Mouse (Mus musculus): ENCODE data around the gene Rtl3.

Gene Rtl3

GRCm38 (mm10) chrX:106840409-106840808, at the start of gene Rtl3:
Gene Rtl3, minus strand, starts transcription at chrX:106840644.
- ATAC-seq (ENCODE audit: insufficient number of reproducible peaks, low FRiP score, low TSS enrichment), result no peak

- no peak for ATAC-seq (ENCODE audit: insufficient number of reproducible peaks, low FRiP score, low TSS enrichment)
Measured at GRCm38 (mm10) chrX:106872315-106872714, 31.9 kb upstream of the Rtl3 start.

GRCm38 (mm10) chrX:106871894-106872293, 31.4 kb upstream of the Rtl3 start:
- no peak for ATAC-seq (ENCODE audit: insufficient number of reproducible peaks, low FRiP score, low TSS enrichment)

- no peak for ATAC-seq (ENCODE audit: insufficient number of reproducible peaks, low FRiP score, low TSS enrichment)
Measured at GRCm38 (mm10) chrX:106871426-106871825, 31.0 kb upstream of the Rtl3 start.

GRCm38 (mm10) chrX:106853523-106854300, 13.3 kb upstream of the Rtl3 start:
- ATAC-seq (ENCODE audit: insufficient number of reproducible peaks, low FRiP score, low TSS enrichment), result no peak

GRCm38 (mm10) chrX:106839591-106839990, 853 bp downstream of the Rtl3 start:
- ATAC-seq (ENCODE audit: insufficient number of reproducible peaks, low FRiP score, low TSS enrichment), result no peak

- no peak for ATAC-seq (ENCODE audit: insufficient number of reproducible peaks, low FRiP score, low TSS enrichment)
Measured at GRCm38 (mm10) chrX:106830494-106830893, 9.9 kb downstream of the Rtl3 start.

GRCm38 (mm10) chrX:106809560-106810226, 30.8 kb downstream of the Rtl3 start:
- ATAC-seq (ENCODE audit: insufficient number of reproducible peaks, low FRiP score, low TSS enrichment), result no peak

- no peak for ATAC-seq (ENCODE audit: insufficient number of reproducible peaks, low FRiP score, low TSS enrichment)
Measured at GRCm38 (mm10) chrX:106804387-106804786, 36.1 kb downstream of the Rtl3 start.

- ATAC-seq (ENCODE audit: insufficient number of reproducible peaks, low FRiP score, low TSS enrichment), result no peak
Measured at GRCm38 (mm10) chrX:106794686-106795085, 45.8 kb downstream of the Rtl3 start.
